Mouse (Mus musculus) E14TG2a.4 (cell line): ENCODE measurements at regions not wholly inside any gene's neighbourhood (a gene's known extent, or its start where the extent isn't known, plus 50 kb on each side); places are given as distances from the start of the nearest gene placed in this dataset.

Source experiments
- CTCF ChIP-seq: conservative IDR thresholded peaks from 2 replicates; pipeline ENCODE4 v1.5.1; 2014; ENCODE audit warnings: low read length
- NANOG ChIP-seq: IDR thresholded peaks from 2 replicates; pipeline ENCODE4 v1.6.1; 2014; ENCODE audit warnings: borderline replicate concordance, low read length, mixed read lengths
- POU5F1 ChIP-seq: IDR thresholded peaks from 2 replicates; pipeline ENCODE4 v1.6.1; 2014; ENCODE audit warnings: low read length, borderline replicate concordance

GRCm38 (mm10) chr12:15552210-15552609 is 264.5 kb downstream of the Trib2 start:
- TF ChIP-seq CTCF (no peak), NANOG (no peak), POU5F1 (no peak)
